Comparison of ENCODE assay signal across 9 mouse cellular contexts in the genomic region with DNA sequence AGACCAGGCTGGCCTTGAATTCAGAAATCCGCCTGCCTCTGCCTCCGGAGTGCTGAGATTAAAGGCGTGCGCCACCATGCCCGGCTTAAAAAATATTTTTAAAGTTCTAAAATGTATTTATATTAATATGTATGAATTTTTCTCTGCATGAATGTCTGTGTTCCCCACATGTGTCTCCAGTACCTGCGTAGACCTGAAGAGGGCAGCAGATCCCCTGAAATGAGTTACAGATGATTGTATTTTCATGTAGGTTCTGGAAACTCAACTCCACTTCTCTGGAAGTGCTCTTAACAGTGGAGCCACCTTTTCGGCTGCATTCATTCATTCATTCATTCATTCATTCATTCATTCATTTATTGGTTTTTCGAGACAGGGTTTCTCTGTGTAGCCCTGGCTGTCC. TPM values are rescaled to one million over a fixed set of nuclear protein-coding genes. Genes with fewer than 3 reads are reported as not detected.
DNase-seq lines count a peak whose midpoint lies in the region; ATAC-seq and TF ChIP-seq lines count a peak whose summit lies in the region.
"Had no signal": no experiment of that assay in that cellular context is flagged by ENCODE, and none has a peak within 500 bp of the region (broad histone marks: within the 10 kb centered on the region; RNA-seq: fewer than 3 reads in every experiment).

No protein-coding gene starts in this region.

- H3K27ac ChIP-seq in forebrain, embryonic 14.5 days (ENCODE audit: low read depth, low read length): no peak overlapping the region
- no peak overlapping the region for H3K27ac ChIP-seq in forebrain, embryonic 16.5 days (ENCODE audit: low read length)
- H3K27ac ChIP-seq in layer of hippocampus, adult 2 months: no peak overlapping the region
- H3K27ac ChIP-seq: lung, embryonic 15.5 days had no signal

- 66% methylated on average over 8 of the region's 8 CpGs for WGBS in forebrain, embryonic 14.5 days
- WGBS in forebrain, embryonic 16.5 days: 70% methylated on average over 8 of the region's 8 CpGs

- H3K4me3 ChIP-seq in forebrain, embryonic 14.5 days (ENCODE audit: low read depth, low read length): no peak overlapping the region
- H3K4me3 ChIP-seq in forebrain, embryonic 16.5 days (replicated peaks; ENCODE audit: low read length): no peak overlapping the region
- H3K4me3 ChIP-seq in E14TG2a.4 (replicated peaks; ENCODE audit: low read length): no peak overlapping the region
- H3K4me3 ChIP-seq in layer of hippocampus, adult 2 months: no peak overlapping the region
- H3K4me3 ChIP-seq: lung, embryonic 15.5 days had no signal

- H3K4me2 ChIP-seq in forebrain, embryonic 14.5 days (ENCODE audit: low read length): no peak overlapping the region
- no peak overlapping the region for H3K4me2 ChIP-seq in forebrain, embryonic 16.5 days (ENCODE audit: low read length)
- H3K4me2 ChIP-seq: lung, embryonic 15.5 days had no signal

- H3K4me1 ChIP-seq in forebrain, embryonic 14.5 days (ENCODE audit: control insufficient read depth, insufficient read depth, low read length): peaks cover 3% of the 10 kb centered on the region; the same call in 1 of the 2 replicates
- H3K4me1 ChIP-seq in forebrain, embryonic 16.5 days (replicated peaks; ENCODE audit: control insufficient read depth, insufficient read depth, low read length): peaks cover 9% of the 10 kb centered on the region
- peaks cover 16% of the 10 kb centered on the region for H3K4me1 ChIP-seq in E14TG2a.4 (replicated peaks; ENCODE audit: low read depth, low read length)

- no peaks in the 10 kb centered on the region for H3K36me3 ChIP-seq in forebrain, embryonic 14.5 days (ENCODE audit: control insufficient read depth, insufficient read depth, low read length)
- H3K36me3 ChIP-seq in forebrain, embryonic 16.5 days (ENCODE audit: control insufficient read depth, insufficient read depth): no peaks in the 10 kb centered on the region
- peaks cover 4% of the 10 kb centered on the region; the same call in 1 of the 2 replicates for H3K36me3 ChIP-seq in E14TG2a.4 (ENCODE audit: insufficient read depth, low read length)
- H3K36me3 ChIP-seq: lung, embryonic 15.5 days had no signal

- TF ChIP-seq CTCF in E14TG2a.4 (conservative IDR thresholded peaks at IDR 0.05; ENCODE audit: low read length): peak; percentile 89
- TF ChIP-seq CTCF in layer of hippocampus, adult 2 months (conservative IDR thresholded peaks at IDR 0.05): peak; percentile 85

- H3K9me3 ChIP-seq in forebrain, embryonic 14.5 days (replicated peaks; ENCODE audit: control insufficient read depth, low read length): no peaks in the 10 kb centered on the region
- H3K9me3 ChIP-seq in forebrain, embryonic 16.5 days (ENCODE audit: control insufficient read depth, low read length): no peaks in the 10 kb centered on the region
- H3K9me3 ChIP-seq in E14TG2a.4 (ENCODE audit: low read length): no peaks in the 10 kb centered on the region
- H3K9me3 ChIP-seq: lung, embryonic 15.5 days had no signal

- no peaks in the 10 kb centered on the region for H3K27me3 ChIP-seq in forebrain, embryonic 14.5 days (replicated peaks; ENCODE audit: control insufficient read depth, insufficient read depth, low read length)
- H3K27me3 ChIP-seq in forebrain, embryonic 16.5 days (replicated peaks; ENCODE audit: control insufficient read depth, insufficient read depth, low read length): no peaks in the 10 kb centered on the region
- H3K27me3 ChIP-seq in E14TG2a.4 (ENCODE audit: insufficient read depth, low read length): no peaks in the 10 kb centered on the region
- H3K27me3 ChIP-seq: lung, embryonic 15.5 days had no signal

- no peak for ATAC-seq in forebrain, embryonic 14.5 days
- no peak for ATAC-seq in forebrain, embryonic 16.5 days

- peak; percentile 82 for DNase-seq in forebrain, embryonic 14.5 days (ENCODE audit: low spot score)
- peak; percentile 85 for DNase-seq in c-Kit-positive CD71-negative TER-119-negative erythroid progenitor cells, embryonic 14.5 days (ENCODE audit: low read depth)
- DNase-seq in frontal cortex, postnatal 10 days (ENCODE audit: low spot score in 2 of 2): peak; percentile 34 to 63
- peak; percentile 9 to 73 for DNase-seq in layer of hippocampus, adult 2 months (ENCODE audit: low spot score in 2 of 2)
- DNase-seq in lung, postnatal 36 days: peak; percentile 86
- peak; percentile 56 to 75 for DNase-seq in spleen, postnatal 14 days (ENCODE audit: low spot score in 2 of 2)

- no peak overlapping the region for H3K9ac ChIP-seq in forebrain, embryonic 14.5 days (ENCODE audit: low read length)
- no peak overlapping the region for H3K9ac ChIP-seq in forebrain, embryonic 16.5 days (replicated peaks; ENCODE audit: low read depth, low read length)
- H3K9ac ChIP-seq: lung, embryonic 15.5 days had no signal

RNA-seq across cellular contexts. Expression of a gene that starts 3.7 kb away (rescaled TPM):
- 154 and 174 TPM in 2 replicates for polyA plus RNA-seq in forebrain, embryonic 14.5 days (2014; fragmentation: Nextera tagmentation; extraction: Ambion mirVana)
- polyA plus RNA-seq in forebrain, embryonic 16.5 days (2015; fragmentation: Nextera tagmentation; extraction: Ambion mirVana): 106 and 120 TPM in 2 replicates
- total RNA-seq in layer of hippocampus, adult 2 months (2021): 10 to 100 TPM; 15.4 to 21.7 TPM

RNA-seq across cellular contexts. Expression of a gene that starts 24.3 kb away (rescaled TPM):
- 42.2 and 50.7 TPM in 2 replicates for polyA plus RNA-seq in forebrain, embryonic 14.5 days (2014; fragmentation: Nextera tagmentation; extraction: Ambion mirVana)
- 53.6 and 54.6 TPM in 2 replicates for polyA plus RNA-seq in forebrain, embryonic 16.5 days (2015; fragmentation: Nextera tagmentation; extraction: Ambion mirVana)
- total RNA-seq in layer of hippocampus, adult 2 months (2021): 100 to 1,000 TPM; 329 to 346 TPM

RNA-seq across cellular contexts. Expression of a gene that starts 42.7 kb away (rescaled TPM):
- polyA plus RNA-seq in forebrain, embryonic 14.5 days (2014; fragmentation: Nextera tagmentation; extraction: Ambion mirVana): 1.7 and 2.2 TPM in 2 replicates
- polyA plus RNA-seq in forebrain, embryonic 16.5 days (2015; fragmentation: Nextera tagmentation; extraction: Ambion mirVana): 2.4 and 2.5 TPM in 2 replicates
- total RNA-seq in layer of hippocampus, adult 2 months (2021): 1 to 10 TPM; 2.8 to 2.9 TPM
